Mouse (Mus musculus): ENCODE measurements around the gene Epha10.

Epha10 gene

GRCm38 (mm10) chr4:124880599-124880998, at the start of gene Epha10:
Gene Epha10 (plus strand): TSS chr4:124880899.
- no peak for DNase-seq (ENCODE audit: low spot score in 2 of 2)

DNA sequence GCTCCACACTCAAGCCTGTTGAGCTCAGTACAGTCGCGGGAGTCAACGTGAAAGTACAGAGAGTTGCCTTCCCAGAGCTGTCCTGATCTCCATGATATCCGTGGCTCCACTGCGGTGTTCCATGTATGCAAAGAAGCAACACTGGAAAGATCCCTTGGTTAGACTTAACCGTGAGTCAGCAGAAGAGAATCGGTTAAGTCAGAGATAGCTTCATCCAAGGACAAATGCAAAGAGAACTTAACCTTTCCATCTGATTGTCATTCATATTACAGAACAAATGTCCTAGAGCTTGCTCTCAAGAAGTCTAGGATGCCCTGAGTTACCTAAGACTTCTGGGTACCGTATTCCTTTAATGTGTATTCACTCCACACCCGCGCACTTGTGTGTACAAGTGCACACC, 47.9 kb upstream of the Epha10 start:
- no peak for DNase-seq (ENCODE audit: low spot score in 2 of 2)

DNA sequence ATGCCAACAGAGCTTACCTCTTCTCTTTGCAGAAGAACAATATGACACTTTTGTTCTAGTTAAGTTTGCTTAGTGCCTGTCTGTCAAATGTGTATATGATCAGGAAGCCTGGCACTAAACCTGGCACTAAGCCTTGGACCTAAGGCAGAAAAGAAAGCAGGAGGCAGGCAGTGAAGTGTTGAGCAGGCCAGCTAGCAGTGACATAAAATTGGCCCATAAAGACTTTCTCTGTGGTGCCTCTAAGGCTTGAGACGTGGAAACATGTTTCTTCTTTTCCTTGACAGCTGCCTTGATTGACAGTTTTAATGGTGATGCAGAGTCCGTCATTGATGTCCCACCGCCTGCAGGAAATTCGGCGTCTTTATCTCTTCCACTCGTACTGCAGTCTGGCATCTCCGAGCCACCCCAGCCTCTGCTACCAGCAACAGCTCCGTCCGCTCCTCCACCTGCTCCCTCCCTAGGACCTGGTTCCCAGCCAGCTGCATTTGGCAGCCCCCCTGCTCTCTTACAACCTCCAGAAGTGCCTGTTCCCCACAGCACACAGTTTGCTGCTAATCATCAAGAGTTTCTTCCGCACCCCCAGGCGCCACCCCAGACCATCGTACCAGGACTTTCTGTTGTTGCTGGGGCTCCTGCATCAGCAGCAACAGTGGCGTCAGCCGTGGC, 42.5 kb upstream of the Epha10 start:
- DNase-seq (ENCODE audit: low spot score in 2 of 2) = peak in 1 of 2 experiments; percentile 59

GRCm38 (mm10) chr4:124840998-124841397, 39.7 kb upstream of the Epha10 start:
- no peak for DNase-seq (ENCODE audit: low spot score in 2 of 2)

GRCm38 (mm10) chr4:124843493-124843892, 37.2 kb upstream of the Epha10 start:
- DNase-seq (ENCODE audit: low spot score in 2 of 2) = peak in 1 of 2 experiments; percentile 48

- DNase-seq (ENCODE audit: low spot score in 2 of 2) = peak; percentile 81 to 91
These were observed 33.1 kb upstream of the Epha10 start for GRCm38 (mm10) chr4:124847573-124847972.

- DNase-seq (ENCODE audit: low spot score in 2 of 2) = peak; percentile 41 to 82
These were observed 31.0 kb upstream of the Epha10 start for GRCm38 (mm10) chr4:124849631-124850260.

DNA sequence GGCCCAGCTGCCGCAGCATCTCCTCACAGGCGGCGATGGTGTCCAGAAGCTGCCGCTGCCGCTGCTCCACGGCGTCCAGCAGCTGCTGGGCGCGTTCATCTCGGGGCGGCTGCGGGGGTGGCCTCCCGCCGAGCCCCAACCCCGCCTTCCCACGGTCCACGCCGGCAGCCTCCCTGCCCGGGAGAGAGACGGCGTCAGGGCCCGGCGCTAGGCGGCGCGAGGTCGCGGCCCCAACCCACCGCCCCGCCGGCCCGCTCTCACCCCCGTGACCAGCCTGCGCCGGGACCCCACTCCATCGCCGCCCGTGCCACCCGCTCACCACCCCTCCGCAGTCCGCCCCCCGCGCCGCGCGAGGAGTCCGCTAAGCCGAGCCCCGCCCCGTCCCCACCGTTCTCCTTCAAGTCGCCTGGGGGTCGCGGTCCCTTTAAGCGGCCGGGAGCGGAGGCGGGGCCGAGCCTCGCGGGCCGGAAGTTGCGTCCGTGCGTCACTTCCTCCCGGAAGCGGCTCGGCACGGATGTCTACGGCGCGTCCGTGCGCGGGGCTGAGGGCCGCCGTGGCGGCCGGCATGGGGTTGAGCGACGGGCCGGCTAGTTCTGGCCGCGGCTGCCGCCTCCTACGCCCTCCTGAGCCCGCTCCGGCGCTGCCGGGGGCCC, 30.3 kb upstream of the Epha10 start, which contains the start of gene Yrdc:
Gene Yrdc (plus strand): TSS at position 419 of the 653 bp plus-strand sequence.
- peak; percentile 85 to 96 for DNase-seq (ENCODE audit: low spot score in 2 of 2)

DNA sequence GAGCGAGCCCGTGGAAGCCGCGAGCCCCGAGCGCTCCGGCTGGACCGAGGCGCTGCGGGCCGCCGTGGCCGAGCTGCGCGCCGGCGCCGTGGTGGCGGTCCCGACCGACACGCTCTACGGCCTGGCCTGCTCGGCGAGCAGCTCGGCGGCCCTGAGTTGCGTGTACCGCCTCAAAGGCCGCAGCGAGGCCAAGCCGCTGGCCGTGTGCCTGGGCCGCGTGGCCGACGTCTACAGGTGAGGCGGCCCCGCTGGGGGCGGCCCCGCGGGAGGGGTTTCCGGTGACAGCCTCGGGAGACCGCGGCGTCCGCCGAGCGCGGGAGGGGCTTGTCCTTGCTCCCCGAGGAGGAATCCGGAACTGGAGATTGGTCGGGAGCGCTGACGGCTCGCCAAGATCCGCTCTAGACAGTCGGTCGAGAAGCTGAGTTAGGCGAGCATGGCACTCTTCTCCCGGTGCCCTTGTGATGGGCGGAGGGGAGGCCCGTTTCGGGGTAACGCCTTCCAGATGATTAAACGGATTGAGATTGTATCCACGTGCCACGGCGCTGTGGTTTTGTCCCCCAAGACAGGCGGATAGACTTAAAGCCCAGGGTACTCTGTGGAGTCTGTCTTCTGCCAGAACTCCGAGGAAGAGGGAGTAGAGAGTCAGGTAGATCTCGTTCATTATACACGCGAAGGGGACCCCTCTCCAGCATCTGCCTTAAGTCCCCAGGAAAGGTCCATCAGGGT, 29.6 kb upstream of the Epha10 start, which contains the start of gene 1110065P20Rik:
Gene 1110065P20Rik (minus strand): TSS at position 264 of the 726 bp plus-strand sequence.
- DNase-seq (ENCODE audit: low spot score in 2 of 2) = peak; percentile 49 to 55

DNA sequence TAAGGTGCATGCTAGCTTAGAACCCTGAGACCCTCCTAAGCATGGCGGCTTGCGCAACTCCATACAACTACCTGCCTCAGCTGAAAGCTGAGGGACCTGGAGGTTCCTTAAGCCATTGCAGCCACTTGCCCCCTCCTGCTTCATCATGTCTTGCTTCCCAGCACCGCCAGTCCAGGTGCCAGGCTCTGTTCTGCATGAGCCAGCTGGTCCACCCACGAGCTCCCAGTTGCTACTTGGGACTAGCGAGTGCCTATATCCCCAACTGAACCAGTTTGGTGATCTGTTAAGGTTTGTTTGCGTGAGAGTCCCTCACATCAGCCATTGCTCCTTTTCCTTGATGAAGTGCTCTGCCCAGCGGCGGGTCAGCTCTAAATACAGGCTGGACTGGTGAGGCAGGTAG, 24.4 kb upstream of the Epha10 start:
- no peak for DNase-seq (ENCODE audit: low spot score in 2 of 2)

DNA sequence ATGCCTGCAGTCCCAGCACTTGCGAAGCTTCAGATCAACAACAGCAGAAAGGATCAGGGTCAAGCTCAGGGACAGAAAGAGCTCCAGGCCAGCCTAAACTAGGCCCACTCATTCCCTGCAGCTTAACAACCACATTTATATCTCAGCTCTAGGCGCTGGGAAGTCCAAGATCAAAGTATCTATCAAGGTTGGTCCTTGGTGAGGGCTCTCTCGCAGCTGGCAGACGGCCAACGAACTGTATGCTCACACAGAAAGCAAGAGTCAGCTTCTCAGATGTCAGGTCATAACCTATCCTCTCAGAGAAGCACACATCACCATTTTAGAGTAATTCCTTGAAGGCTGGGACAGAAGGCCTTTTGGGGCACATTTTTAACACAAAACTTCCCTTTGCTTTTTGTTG, 22.3 kb upstream of the Epha10 start:
- DNase-seq (ENCODE audit: low spot score in 2 of 2) = no peak

DNA sequence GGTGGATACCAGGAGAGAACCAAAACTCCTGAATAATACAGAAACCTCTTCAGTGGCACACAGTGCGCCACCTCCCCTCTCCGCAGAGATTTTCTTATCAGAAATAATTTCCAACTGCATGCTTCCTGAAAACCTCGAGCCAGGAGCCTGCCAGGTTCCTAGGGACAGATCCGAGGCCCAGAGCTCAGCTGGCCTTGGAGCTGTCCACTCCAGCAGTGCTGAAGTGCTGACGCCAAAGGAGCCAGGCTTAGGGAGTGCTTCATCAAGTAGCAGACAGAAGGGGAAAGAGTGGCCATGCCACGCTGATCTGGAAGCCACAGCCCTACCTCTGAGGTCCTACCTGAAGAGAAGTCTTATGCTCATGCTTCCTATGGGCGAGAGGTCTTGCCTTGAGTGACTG, 20.3 kb upstream of the Epha10 start:
- peak in 1 of 2 experiments; percentile 44 for DNase-seq (ENCODE audit: low spot score in 2 of 2)

DNA sequence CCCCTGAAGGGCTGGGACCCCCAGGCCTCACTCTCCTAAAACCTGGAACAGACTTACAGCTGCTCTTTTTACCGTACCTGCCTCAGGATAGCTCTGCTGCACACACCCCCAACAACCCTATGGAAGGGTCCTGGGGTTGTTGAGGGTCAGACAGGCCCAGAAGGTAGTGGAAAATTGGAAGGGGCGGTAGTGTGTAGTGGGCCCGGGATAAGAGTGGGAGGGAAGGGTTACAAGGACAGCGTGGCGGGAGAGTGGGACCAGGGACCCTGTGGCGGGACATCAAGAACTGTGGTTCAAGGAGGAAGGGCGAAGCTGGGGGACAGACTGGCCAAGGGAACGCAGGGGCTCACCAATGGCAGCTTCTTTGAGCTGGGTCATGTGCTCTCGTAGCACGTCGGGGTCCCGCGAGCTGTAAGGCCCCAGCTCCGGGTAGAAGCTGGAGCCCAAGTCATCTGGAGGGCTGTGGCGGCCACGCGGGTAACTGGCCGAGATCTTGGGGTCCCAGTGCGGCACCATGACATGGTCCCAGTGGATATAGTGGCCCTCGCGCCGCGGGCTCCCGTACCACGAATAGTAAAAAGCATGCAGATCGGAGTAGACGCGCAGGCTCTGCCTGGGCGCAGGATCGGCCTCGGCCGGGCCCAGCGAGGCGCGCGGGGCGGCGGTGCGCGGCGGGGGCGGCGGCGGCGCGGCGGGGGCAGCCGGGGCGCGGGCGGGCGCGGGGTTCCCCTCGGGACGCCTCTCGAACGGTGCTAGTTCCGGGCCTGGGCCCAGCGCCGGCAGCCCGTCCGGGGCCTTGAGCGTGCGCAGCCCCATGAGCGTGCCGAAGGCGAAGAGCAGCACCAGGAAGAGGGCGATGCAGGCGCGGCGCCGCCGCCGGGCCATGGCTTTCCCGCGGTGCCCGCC, 19.2 kb upstream of the Epha10 start, which contains the start of gene Maneal:
Gene Maneal (minus strand): TSS at position 889 of the 906 bp plus-strand sequence.
- peak in 1 of 2 experiments; percentile 27 for DNase-seq (ENCODE audit: low spot score in 2 of 2)

- DNase-seq (ENCODE audit: low spot score in 2 of 2) = no peak
These were observed 8.0 kb upstream of the Epha10 start for GRCm38 (mm10) chr4:124872719-124873118.

DNA sequence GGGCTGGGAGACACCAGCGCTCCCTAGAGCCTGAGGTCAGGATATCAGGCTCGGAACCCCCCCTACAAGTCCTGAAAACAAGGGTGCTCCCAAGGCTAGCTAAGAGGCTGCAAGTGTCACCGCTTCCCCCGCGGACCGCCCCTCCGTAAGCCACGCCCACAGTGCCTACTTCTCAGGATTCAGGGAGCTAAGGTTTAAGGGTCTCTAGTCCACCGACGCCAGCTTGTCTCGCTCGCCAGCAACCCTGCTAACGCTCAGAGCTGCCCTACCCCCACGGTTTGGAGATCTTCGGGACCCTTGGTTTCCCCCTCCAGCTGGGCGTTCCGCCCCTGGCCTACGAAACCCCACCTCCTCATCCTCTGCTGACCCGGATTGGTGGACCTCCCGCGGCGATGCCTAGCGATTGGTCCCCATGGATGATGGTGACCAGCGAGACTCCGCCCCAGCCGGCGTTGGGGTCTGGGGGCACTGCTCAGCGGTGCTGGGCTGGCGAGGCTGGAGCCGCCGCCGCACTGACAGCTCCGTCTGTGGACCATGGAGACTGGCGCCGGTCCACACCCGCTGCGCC, 726 bp downstream of the Epha10 start:
- peak; percentile 83 to 91 for DNase-seq (ENCODE audit: low spot score in 2 of 2)

- no peak for DNase-seq (ENCODE audit: low spot score in 2 of 2)
These were observed 1.5 kb downstream of the Epha10 start for GRCm38 (mm10) chr4:124882151-124882729.

GRCm38 (mm10) chr4:124888702-124889101, 8.0 kb downstream of the Epha10 start:
- no peak for DNase-seq (ENCODE audit: low spot score in 2 of 2)

GRCm38 (mm10) chr4:124889935-124890334, 9.2 kb downstream of the Epha10 start:
- no peak for DNase-seq (ENCODE audit: low spot score in 2 of 2)

- no peak for DNase-seq (ENCODE audit: low spot score in 2 of 2)
These were observed 10.1 kb downstream of the Epha10 start for GRCm38 (mm10) chr4:124890831-124891230.

GRCm38 (mm10) chr4:124893769-124894168, 13.1 kb downstream of the Epha10 start:
- DNase-seq (ENCODE audit: low spot score in 2 of 2) = no peak
